Mouse (Mus musculus) C2C12 (cell line): ENCODE results near the gene Iqcf6.

Source experiments
- CTCF ChIP-seq: IDR thresholded peaks from one replicate; pipeline ENCODE4 v1.5.1; 2011; ENCODE audit not compliant: control insufficient read depth, insufficient read depth, insufficient read length
- MAX ChIP-seq: IDR thresholded peaks from one replicate; pipeline ENCODE4 v1.6.1; 2011; ENCODE audit warnings: mild to moderate bottlenecking, control low read depth
- MYOD1 ChIP-seq: IDR thresholded peaks from one replicate; pipeline ENCODE4 v1.6.1; 2011; ENCODE audit warnings: low read depth; ENCODE audit not compliant: control insufficient read depth, insufficient read length
- USF1 ChIP-seq: IDR thresholded peaks from one replicate; pipeline ENCODE4 v1.6.1; 2011; ENCODE audit warnings: low read depth, mild to moderate bottlenecking, control low read depth, moderate library complexity

DNA sequence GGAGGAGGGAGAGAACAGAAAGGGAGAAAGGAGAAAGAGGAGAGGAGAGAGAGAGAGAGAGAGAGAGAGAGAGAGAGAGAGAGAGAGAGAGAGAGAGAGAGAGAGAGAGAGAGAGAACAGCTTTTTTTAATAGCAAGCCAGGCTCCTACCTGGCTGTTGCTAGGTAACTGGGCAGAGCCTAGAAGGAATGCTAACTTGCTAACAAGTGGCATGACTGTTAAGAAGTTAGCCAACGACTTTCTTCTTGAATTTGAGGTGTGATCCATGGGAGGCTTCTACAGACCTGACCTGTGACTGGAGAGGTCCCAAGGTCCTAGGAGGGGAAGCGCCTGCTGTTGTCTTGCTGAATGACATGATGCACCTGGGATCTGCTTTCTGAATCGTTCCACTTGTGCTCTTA, 11.8 kb upstream of the Iqcf6 start:
- TF ChIP-seq CTCF (no peak), MAX (no peak), MYOD1 (no peak), USF1 (no peak)
